Mouse (Mus musculus) MEL (cell line): ENCODE results near the gene Taf1c. TPM values are rescaled to one million over a fixed set of nuclear protein-coding genes. Genes with fewer than 3 reads are reported as not detected.

Source experiments
- DNase-seq: peaks from one replicate; pipeline ENCODE4 v3.0.0; 2011; ENCODE audit warnings: low read depth, low spot score
- H3K27ac ChIP-seq: 2 replicates; pipeline ENCODE4 v1.5.1; 2012; ENCODE audit warnings: low read depth, mild to moderate bottlenecking, control low read depth, low read length, moderate library complexity; ENCODE audit not compliant: control insufficient read depth
- H3K27me3 ChIP-seq, 2 experiments: fragments of 150-350 bp in 1 of 2; sonication (generic) in 1 of 2; 2 replicates each; pipeline ENCODE4 v1.6.1; 2012; ENCODE audit warnings: low read length in 2 of 2, mild to moderate bottlenecking in 2 of 2, improper control_type of control experiment in 1 of 2, moderate library complexity in 1 of 2; ENCODE audit not compliant: insufficient read depth in 2 of 2, control insufficient read depth in 1 of 2
- H3K36me3 ChIP-seq, 2 experiments: 2 replicates each; pipeline ENCODE4 v1.6.1; 2012 to 2014; ENCODE audit warnings: low read length in 2 of 2, improper control_type of control experiment in 1 of 2, inconsistent platforms in 1 of 2, mild to moderate bottlenecking in 1 of 2; ENCODE audit not compliant: insufficient read depth in 2 of 2, control insufficient read depth in 1 of 2
- H3K4me1 ChIP-seq, 2 experiments: fragments of 150-350 bp in 1 of 2; sonication (generic) in 1 of 2; 2 replicates each; pipeline ENCODE4 v1.6.1; 2012; ENCODE audit warnings: low read length in 2 of 2, improper control_type of control experiment in 1 of 2, mild to moderate bottlenecking in 1 of 2; ENCODE audit not compliant: insufficient read depth in 2 of 2, control insufficient read depth in 1 of 2
- H3K4me3 ChIP-seq, 2 experiments: fragments of 150-350 bp in 1 of 2; sonication (generic) in 1 of 2; 2 replicates each; pipeline ENCODE4 v1.5.1; 2012; ENCODE audit warnings: low read depth in 2 of 2, low read length in 2 of 2, mild to moderate bottlenecking in 2 of 2, moderate library complexity in 2 of 2, control low read depth in 1 of 2, improper control_type of control experiment in 1 of 2; ENCODE audit not compliant: control insufficient read depth in 1 of 2, insufficient read depth in 1 of 2
- H3K79me2 ChIP-seq: 2 replicates; pipeline ENCODE4 v1.6.1; 2012; ENCODE audit warnings: mild to moderate bottlenecking, low read length, moderate library complexity; ENCODE audit not compliant: control insufficient read depth, poor library complexity, insufficient read depth
- H3K9ac ChIP-seq: 2 replicates; pipeline ENCODE4 v1.6.1; 2012; ENCODE audit warnings: low read depth, mild to moderate bottlenecking, control low read depth, low read length, moderate library complexity; ENCODE audit not compliant: control insufficient read depth, poor library complexity, severe bottlenecking
- H3K9me3 ChIP-seq: fragments of 150-350 bp; sonication (generic); replicated peaks from 2 replicates; pipeline ENCODE4 v1.6.1; 2012; ENCODE audit warnings: mild to moderate bottlenecking, low read length, improper control_type of control experiment, moderate library complexity; ENCODE audit not compliant: insufficient read depth
- BHLHE40 ChIP-seq: IDR thresholded peaks from 2 replicates; pipeline ENCODE4 v1.6.1; 2012; ENCODE audit warnings: low read depth, mild to moderate bottlenecking, inconsistent platforms, low read length, improper control_type of control experiment, borderline replicate concordance
- CHD1 ChIP-seq: IDR thresholded peaks from 2 replicates; pipeline ENCODE4 v1.6.1; 2012; ENCODE audit warnings: low read depth, mild to moderate bottlenecking, inconsistent platforms, low read length, improper control_type of control experiment
- CTCF ChIP-seq, 3 experiments: IDR thresholded peaks in 2 of 3; conservative IDR thresholded peaks in 1 of 3; 2 replicates each; pipeline ENCODE4 v1.5.1; 2011 to 2012; ENCODE audit warnings: low read length in 3 of 3, low read depth in 2 of 3, mild to moderate bottlenecking in 2 of 3, improper control_type of control experiment in 1 of 3, inconsistent platforms in 1 of 3, mixed read lengths in 1 of 3, moderate library complexity in 1 of 3; ENCODE audit not compliant: control insufficient read depth in 1 of 3, insufficient read depth in 1 of 3, poor library complexity in 1 of 3, severe bottlenecking in 1 of 3
- ELF1 ChIP-seq: IDR thresholded peaks from 2 replicates; pipeline ENCODE4 v1.6.1; 2014; ENCODE audit warnings: low read depth, mild to moderate bottlenecking, inconsistent platforms, low read length, improper control_type of control experiment, moderate library complexity
- EP300 ChIP-seq, 2 experiments: IDR thresholded peaks; 2 replicates each; pipeline ENCODE4 v1.6.1; 2011; ENCODE audit warnings: improper control_type of control experiment in 2 of 2, low read length in 2 of 2, low read depth in 1 of 2, mild to moderate bottlenecking in 1 of 2
- ETS1 ChIP-seq: IDR thresholded peaks from 2 replicates; pipeline ENCODE4 v1.6.1; 2012; ENCODE audit warnings: low read depth, mild to moderate bottlenecking, inconsistent platforms, low read length, improper control_type of control experiment, moderate library complexity
- GABPA ChIP-seq: IDR thresholded peaks from 2 replicates; pipeline ENCODE4 v1.6.1; 2012; ENCODE audit warnings: low read depth, mild to moderate bottlenecking, inconsistent platforms, low read length, improper control_type of control experiment, moderate library complexity
- GATA1 ChIP-seq: IDR thresholded peaks from 2 replicates; pipeline ENCODE4 v1.6.1; 2011; ENCODE audit warnings: low read depth, low read length, improper control_type of control experiment
- HCFC1 ChIP-seq: IDR thresholded peaks from 2 replicates; pipeline ENCODE4 v1.6.1; 2012; ENCODE audit warnings: low read depth, mild to moderate bottlenecking, inconsistent platforms, low read length, improper control_type of control experiment, moderate library complexity
- JUND ChIP-seq: IDR thresholded peaks from 2 replicates; pipeline ENCODE4 v1.6.1; 2011; ENCODE audit warnings: low read depth, mild to moderate bottlenecking, improper control_type of control experiment, low read length
- KAT2A ChIP-seq: conservative IDR thresholded peaks from 2 replicates; pipeline ENCODE4 v1.6.1; 2012; ENCODE audit warnings: low read depth, low read length, improper control_type of control experiment, inconsistent platforms
- MAX ChIP-seq: IDR thresholded peaks from 2 replicates; pipeline ENCODE4 v1.6.1; 2011; ENCODE audit warnings: low read length, improper control_type of control experiment
- MAZ ChIP-seq: IDR thresholded peaks from 2 replicates; pipeline ENCODE4 v1.6.1; 2012; ENCODE audit warnings: low read depth, mild to moderate bottlenecking, inconsistent platforms, low read length, improper control_type of control experiment
- MEF2A ChIP-seq: IDR thresholded peaks from 2 replicates; pipeline ENCODE4 v1.6.1; 2014; ENCODE audit warnings: low read depth, mild to moderate bottlenecking, inconsistent platforms, low read length, improper control_type of control experiment; ENCODE audit not compliant: poor library complexity, insufficient replicate concordance, severe bottlenecking; ENCODE audit errors: extremely low read depth
- MXI1 ChIP-seq: IDR thresholded peaks from 2 replicates; pipeline ENCODE4 v1.6.1; 2011; ENCODE audit warnings: mild to moderate bottlenecking, low read depth, low read length, improper control_type of control experiment
- MYB ChIP-seq: IDR thresholded peaks from 2 replicates; pipeline ENCODE4 v1.6.1; 2011; ENCODE audit warnings: mild to moderate bottlenecking, low read depth, low read length, improper control_type of control experiment
- MYC ChIP-seq: IDR thresholded peaks from 2 replicates; pipeline ENCODE4 v1.6.1; 2011; ENCODE audit warnings: low read depth, mild to moderate bottlenecking, low read length, improper control_type of control experiment, moderate library complexity
- NELFE ChIP-seq: IDR thresholded peaks from 2 replicates; pipeline ENCODE4 v1.6.1; 2011; ENCODE audit warnings: low read depth, low read length, improper control_type of control experiment
- POLR2A ChIP-seq, 2 experiments: IDR thresholded peaks; 2 replicates each; pipeline ENCODE4 v1.6.1; 2011 to 2012; ENCODE audit warnings: low read length in 2 of 2, mild to moderate bottlenecking in 2 of 2, control low read depth in 1 of 2, improper control_type of control experiment in 1 of 2, low read depth in 1 of 2, moderate library complexity in 1 of 2; ENCODE audit not compliant: control insufficient read depth in 1 of 2, insufficient read depth in 1 of 2, poor library complexity in 1 of 2
- POLR2AphosphoS2 ChIP-seq: IDR thresholded peaks from 2 replicates; pipeline ENCODE4 v1.6.1; 2011; ENCODE audit warnings: low read length, improper control_type of control experiment
- POLR2AphosphoS5 ChIP-seq: IDR thresholded peaks from 2 replicates; pipeline ENCODE4 v1.6.1; 2012; ENCODE audit warnings: low read depth, borderline replicate concordance, mild to moderate bottlenecking, inconsistent platforms, low read length, moderate library complexity, mixed read lengths
- RAD21 ChIP-seq: IDR thresholded peaks from 2 replicates; pipeline ENCODE4 v1.6.1; 2011; ENCODE audit warnings: mild to moderate bottlenecking, low read depth, low read length, improper control_type of control experiment
- RCOR1 ChIP-seq: IDR thresholded peaks from 2 replicates; pipeline ENCODE4 v1.6.1; 2012; ENCODE audit warnings: low read depth, mild to moderate bottlenecking, inconsistent platforms, low read length, improper control_type of control experiment
- SIN3A ChIP-seq: IDR thresholded peaks from 2 replicates; pipeline ENCODE4 v1.6.1; 2012; ENCODE audit warnings: low read length, improper control_type of control experiment, inconsistent platforms
- SMC3 ChIP-seq: IDR thresholded peaks from 2 replicates; pipeline ENCODE4 v1.6.1; 2011; ENCODE audit warnings: low read depth, low read length, improper control_type of control experiment
- TBP ChIP-seq: IDR thresholded peaks from 2 replicates; pipeline ENCODE4 v1.8.0; 2011; ENCODE audit warnings: low read depth, low read length, improper control_type of control experiment
- TCF12 ChIP-seq: IDR thresholded peaks from 2 replicates; pipeline ENCODE4 v1.6.1; 2014; ENCODE audit warnings: low read depth, mild to moderate bottlenecking, inconsistent platforms, low read length, improper control_type of control experiment, moderate library complexity
- UBTF ChIP-seq: IDR thresholded peaks from 2 replicates; pipeline ENCODE4 v1.6.1; 2012; ENCODE audit warnings: low read depth, mild to moderate bottlenecking, inconsistent platforms, low read length, improper control_type of control experiment, moderate library complexity, borderline replicate concordance; ENCODE audit not compliant: insufficient read depth
- USF1 ChIP-seq: IDR thresholded peaks from 2 replicates; pipeline ENCODE4 v1.6.1; 2014; ENCODE audit warnings: low read depth, mild to moderate bottlenecking, inconsistent platforms, low read length, improper control_type of control experiment, moderate library complexity
- USF2 ChIP-seq, 2 experiments: IDR thresholded peaks; 2 replicates each; pipeline ENCODE4 v1.6.1; 2011 to 2012; ENCODE audit warnings: improper control_type of control experiment in 2 of 2, low read length in 2 of 2, borderline replicate concordance in 1 of 2, inconsistent platforms in 1 of 2, low read depth in 1 of 2, mild to moderate bottlenecking in 1 of 2; ENCODE audit not compliant: insufficient read depth in 1 of 2
- ZC3H11A ChIP-seq: IDR thresholded peaks from 2 replicates; pipeline ENCODE4 v1.6.1; 2012; ENCODE audit warnings: low read depth, mild to moderate bottlenecking, inconsistent platforms, low read length, improper control_type of control experiment
- ZKSCAN1 ChIP-seq: IDR thresholded peaks from 2 replicates; pipeline ENCODE4 v1.6.1; 2012; ENCODE audit warnings: low read depth, mild to moderate bottlenecking, inconsistent platforms, low read length, improper control_type of control experiment, moderate library complexity
- ZMIZ1 ChIP-seq: IDR thresholded peaks from 2 replicates; pipeline ENCODE4 v1.6.1; 2012; ENCODE audit warnings: low read depth, mild to moderate bottlenecking, inconsistent platforms, low read length, improper control_type of control experiment, moderate library complexity
- ZNF384 ChIP-seq: IDR thresholded peaks from 2 replicates; pipeline ENCODE4 v1.6.1; 2012; ENCODE audit warnings: low read depth, mild to moderate bottlenecking, inconsistent platforms, low read length, improper control_type of control experiment
- polyA plus RNA-seq, 2 experiments: library from polyadenylated mRNA; stranded (reverse) in 1 of 2; unstranded in 1 of 2; fragments of >175 nt in 1 of 2; fragments of >200 nt in 1 of 2; gene quantifications; 2 replicates each; pipeline versions ENCODE4 v1.2.1 to v1.2.4; 2012; ENCODE audit warnings: low replicate concordance in 2 of 2, low read depth in 1 of 2; ENCODE audit not compliant: insufficient read length in 2 of 2, insufficient read depth in 1 of 2, missing spikeins in 1 of 2
- total RNA-seq: library from RNA; depleted of rRNA; stranded (reverse); fragments of 300-350 nt; gene quantifications from 2 replicates; pipeline ENCODE4 v1.2.3, GENCODE M21; 2012; rRNA removed

Taf1c gene
- total RNA-seq (21.2 and 28.8 TPM in 2 replicates), polyA plus RNA-seq (10 to 100 TPM in 1 of 2 experiments, not detected in 1; 32.0 TPM)

GRCm38 (mm10) chr8:119604996-119605395, at the start of gene Taf1c:
Gene Taf1c, minus strand, starts transcription at chr8:119605222.
- H3K9ac ChIP-seq = peak within 1 kb of the TSS; percentile 78
- TF ChIP-seq HCFC1 = peak; percentile 88
- TF ChIP-seq SIN3A = peak; percentile 91
- peak; percentile 55; the same call in 1 of the 2 replicates for TF ChIP-seq ETS1
- peak; percentile 92 to 94 for TF ChIP-seq POLR2A (IDR thresholded peaks at IDR 0.05; ENCODE audit: control insufficient read depth in 1 of 2, insufficient read depth in 1 of 2, low read depth in 1 of 2, low read length in 2 of 2, poor library complexity in 1 of 2)
- TF ChIP-seq POLR2AphosphoS5 = no peak
- TF ChIP-seq GABPA = no peak
- TF ChIP-seq CTCF (IDR thresholded peaks at IDR 0.05 in 2 of 3, conservative IDR thresholded peaks at IDR 0.05 in 1 of 3; ENCODE audit: control insufficient read depth in 1 of 3, insufficient read depth in 1 of 3, low read depth in 2 of 3, low read length in 3 of 3, poor library complexity in 1 of 3, severe bottlenecking in 1 of 3) = peak; percentile 60 to 95 (median 83)
- peak; percentile 51; the same call in 1 of the 2 replicates for TF ChIP-seq BHLHE40
- peak; percentile 75; the same call in 1 of the 2 replicates for TF ChIP-seq ZMIZ1
- TF ChIP-seq GATA1 = no peak
- no peak for TF ChIP-seq UBTF
- TF ChIP-seq MAZ = peak; percentile 37; the same call in 1 of the 2 replicates
- peak; percentile 64 for TF ChIP-seq MYB
- TF ChIP-seq EP300 (IDR thresholded peaks at IDR 0.05; ENCODE audit: low read depth in 1 of 2, low read length in 2 of 2) = peak in 1 of 2 experiments; percentile 35; a peak in 1 of 4 replicates
- TF ChIP-seq NELFE = peak; percentile 97
- peak; percentile 89; the same call in 1 of the 2 replicates for TF ChIP-seq TBP
- TF ChIP-seq MAX = peak; percentile 99
- peak; percentile 100 for TF ChIP-seq MYC
- no peak; the same call in 1 of the 2 replicates for TF ChIP-seq ZNF384
- TF ChIP-seq POLR2AphosphoS2 = peak; percentile 88
- peak; percentile 83 for TF ChIP-seq RAD21
- no peak for TF ChIP-seq JUND
- TF ChIP-seq MEF2A = no peak
- TF ChIP-seq CHD1 = no peak
- peak; percentile 93 for TF ChIP-seq ELF1
- peak; percentile 68 for TF ChIP-seq TCF12
- peak; percentile 98 for TF ChIP-seq MXI1
- peak; percentile 69 for TF ChIP-seq ZC3H11A
- TF ChIP-seq KAT2A = peak; percentile 54; the same call in 1 of the 2 replicates
- peak; percentile 27; the same call in 1 of the 2 replicates for TF ChIP-seq RCOR1
- TF ChIP-seq SMC3 = peak; percentile 83
- 0 out of 4 replicates have a peak, but pooled peaks of 1 of the 2 experiments have one; percentile 43 for TF ChIP-seq USF2 (IDR thresholded peaks at IDR 0.05; ENCODE audit: borderline replicate concordance in 1 of 2, insufficient read depth in 1 of 2, low read depth in 1 of 2, low read length in 2 of 2)
- no peak for TF ChIP-seq ZKSCAN1
- peak; percentile 86 for TF ChIP-seq USF1
- peak within 1 kb of the TSS; percentile 83 to 84 for H3K4me3 ChIP-seq
- H3K79me2 ChIP-seq = peaks cover 16% of the 10 kb centered on the region
- no peaks in the 10 kb centered on the region for H3K27me3 ChIP-seq
- peaks cover 0 to 6% of the 10 kb centered on the region in 2 experiments; a peak in 1 of 4 replicates for H3K36me3 ChIP-seq
- peak; percentile 97 for DNase-seq
- peak within 1 kb of the TSS; percentile 76 for H3K27ac ChIP-seq
- peaks cover 2 to 18% of the 10 kb centered on the region in 2 experiments; a peak in 3 of 4 replicates for H3K4me1 ChIP-seq
- no peaks in the 10 kb centered on the region for H3K9me3 ChIP-seq
